Mouse (Mus musculus): ENCODE measurements around the gene Serac1.
"Not testable (repeated sequence)": the region's sequence is repeated elsewhere in the genome, so short reads cannot be mapped to it uniquely, and the experiment has no call there.

Gene Serac1

DNA sequence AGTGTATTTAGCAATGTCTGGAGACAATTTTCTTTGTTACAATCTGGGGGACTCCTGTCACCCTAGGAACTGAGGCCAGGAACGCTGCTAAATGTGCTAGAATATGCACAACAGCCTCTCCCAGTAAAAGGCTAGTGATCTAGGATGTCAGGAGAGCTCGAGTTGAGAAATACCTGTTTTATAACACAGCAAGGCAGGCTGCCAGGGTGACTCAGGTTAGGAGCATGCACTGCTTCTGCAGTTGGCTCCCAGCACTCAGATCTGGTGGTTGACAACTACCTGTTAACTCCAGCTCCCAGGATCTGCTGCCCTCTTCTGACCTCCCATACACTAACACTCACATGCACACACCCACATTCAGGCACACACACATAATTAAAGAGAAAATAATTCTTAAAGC, 13.5 kb downstream of the Serac1 start:
- no peak for DNase-seq (ENCODE audit: low spot score in 2 of 2)

DNA sequence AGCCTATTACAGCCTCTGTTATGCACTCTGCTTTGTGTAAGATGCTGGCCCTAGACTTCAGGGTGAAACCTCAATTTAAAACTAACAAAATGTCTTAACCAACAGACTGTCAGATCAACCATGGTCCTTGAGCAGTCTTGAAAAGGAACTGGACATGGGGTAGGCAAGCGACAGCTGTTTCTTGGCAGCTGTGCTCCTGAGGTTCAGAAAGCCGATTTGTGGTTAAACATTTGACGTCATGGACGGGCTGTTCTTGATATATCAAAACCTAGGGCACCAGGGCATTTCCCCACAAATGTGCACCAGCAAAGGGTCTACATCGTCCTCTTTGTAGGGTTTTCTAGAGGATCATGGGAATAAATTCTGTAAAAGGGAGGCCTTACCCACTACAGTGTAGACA, 16.0 kb downstream of the Serac1 start:
- no peak for DNase-seq (ENCODE audit: low spot score in 2 of 2)

DNA sequence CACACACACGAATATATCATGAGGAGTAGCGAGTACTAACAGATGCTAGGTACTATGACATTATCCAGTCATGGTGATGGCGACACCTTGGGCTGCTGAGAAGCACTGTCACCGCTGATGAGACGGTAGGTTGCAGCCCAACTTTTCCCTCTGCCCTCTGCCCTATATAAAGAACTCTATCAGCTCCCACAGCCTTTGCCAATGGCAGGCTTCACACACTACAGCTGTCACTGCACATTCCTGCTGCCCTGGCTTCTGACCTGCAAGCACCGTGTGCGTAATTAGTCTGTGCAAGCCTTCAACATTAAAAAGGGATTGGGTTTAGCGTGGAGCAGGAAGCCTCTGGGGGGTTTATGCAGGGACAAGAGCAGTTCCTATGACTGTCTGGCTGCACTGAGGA, 16.7 kb downstream of the Serac1 start:
- no peak for DNase-seq (ENCODE audit: low spot score in 2 of 2)

DNA sequence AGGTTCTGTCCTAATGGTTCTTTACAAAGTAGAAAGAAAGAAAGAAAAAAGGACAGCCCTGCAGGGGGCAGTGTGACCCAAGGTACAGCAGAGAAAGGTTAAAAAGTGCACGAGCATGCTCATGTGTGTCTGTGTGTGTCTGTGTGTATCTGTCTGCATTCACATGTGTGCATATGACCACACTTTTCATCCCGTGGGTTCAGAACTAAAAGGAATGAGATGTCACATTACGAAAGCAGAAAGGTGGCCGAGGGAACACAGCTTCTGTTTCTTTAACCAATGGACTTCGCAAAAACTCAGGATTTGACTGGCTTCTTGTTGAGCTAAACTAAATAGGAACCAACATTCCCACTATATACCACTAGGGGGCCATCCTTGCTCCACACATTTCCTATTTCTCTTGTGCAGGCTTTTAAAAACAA, 24.6 kb downstream of the Serac1 start:
- DNase-seq (ENCODE audit: low spot score in 2 of 2), result no peak

DNA sequence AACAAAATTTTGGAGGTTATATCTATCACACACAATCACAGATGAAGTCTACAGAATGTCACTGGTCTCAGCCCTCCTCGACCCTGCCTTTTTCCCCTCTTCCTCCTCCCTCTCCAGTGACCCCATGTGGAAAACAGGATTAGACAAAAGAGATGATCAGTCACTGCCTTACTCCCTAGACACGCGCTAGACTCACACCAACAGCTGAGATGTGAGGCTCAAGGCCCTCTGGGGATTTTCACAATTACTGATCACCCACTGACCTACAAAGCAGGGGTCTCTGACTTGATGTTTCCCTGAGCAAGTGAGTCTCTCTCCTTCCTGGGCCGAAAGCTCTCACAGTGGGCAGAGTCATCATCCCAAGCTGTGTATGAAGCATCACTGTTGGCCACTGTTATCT, 26.7 kb downstream of the Serac1 start:
- DNase-seq (ENCODE audit: low spot score in 2 of 2), result no peak

DNA sequence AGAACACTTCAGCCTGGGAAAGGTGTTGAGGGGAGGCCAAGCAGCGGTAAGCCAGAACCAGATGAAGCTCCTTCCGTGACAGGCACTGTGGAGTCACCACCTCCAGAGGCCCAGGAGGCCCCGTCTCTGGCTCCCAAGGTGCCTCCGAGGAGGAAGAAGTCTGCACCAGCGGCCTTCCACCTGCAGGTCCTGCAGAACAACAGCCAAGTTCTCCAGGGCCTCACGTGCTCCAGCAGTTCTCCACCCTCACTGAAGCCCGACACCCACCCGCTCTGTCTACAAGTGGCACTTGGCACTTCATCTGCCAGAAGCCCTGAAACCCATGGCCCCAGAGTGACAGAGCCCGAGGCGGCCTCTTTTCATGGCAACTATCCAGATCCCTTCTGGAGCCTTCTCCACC, 42.0 kb downstream of the Serac1 start:
- DNase-seq (ENCODE audit: low spot score in 2 of 2), result no peak

DNA sequence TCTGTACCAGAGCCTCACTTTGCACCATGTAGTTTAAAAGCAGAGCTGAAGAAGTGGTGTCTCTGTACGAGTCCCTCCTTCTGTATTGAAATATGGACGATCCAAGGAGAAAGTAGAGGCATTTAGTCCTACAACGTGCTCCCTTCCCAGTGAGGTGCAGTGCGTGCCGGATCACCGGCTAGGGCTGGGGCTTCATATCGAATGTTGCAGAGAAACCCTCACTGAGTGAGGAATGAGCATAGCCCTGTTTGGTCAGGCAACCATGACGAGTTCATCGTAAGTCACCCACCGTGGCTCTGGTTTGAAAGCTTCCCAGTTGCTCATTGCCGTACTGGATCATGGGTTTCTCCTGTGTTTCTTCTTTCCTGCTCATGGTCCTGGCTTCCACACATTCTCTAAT, 42.7 kb downstream of the Serac1 start:
- no peak for DNase-seq (ENCODE audit: low spot score in 2 of 2)

DNA sequence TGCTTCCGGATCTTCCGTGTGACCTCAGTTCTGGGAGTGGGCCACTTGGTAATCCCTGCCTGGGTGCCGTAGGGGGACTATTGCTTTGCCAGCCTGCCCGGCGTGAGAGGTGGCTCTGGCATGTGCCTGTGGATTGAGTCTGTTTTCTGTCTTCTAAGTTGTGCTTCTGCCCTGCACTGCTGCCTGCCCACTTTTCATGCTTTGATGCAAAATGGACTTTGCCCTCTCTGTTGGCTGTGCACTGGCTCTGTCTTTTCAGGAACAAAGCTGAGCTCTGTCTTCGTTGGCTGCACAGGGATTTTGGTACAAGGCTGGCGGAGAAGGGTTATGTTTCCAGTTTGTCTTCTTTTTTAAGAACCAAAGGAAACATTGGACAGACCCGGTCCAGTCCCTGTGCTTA, 43.1 kb downstream of the Serac1 start:
- DNase-seq (ENCODE audit: low spot score in 2 of 2), result no peak

DNA sequence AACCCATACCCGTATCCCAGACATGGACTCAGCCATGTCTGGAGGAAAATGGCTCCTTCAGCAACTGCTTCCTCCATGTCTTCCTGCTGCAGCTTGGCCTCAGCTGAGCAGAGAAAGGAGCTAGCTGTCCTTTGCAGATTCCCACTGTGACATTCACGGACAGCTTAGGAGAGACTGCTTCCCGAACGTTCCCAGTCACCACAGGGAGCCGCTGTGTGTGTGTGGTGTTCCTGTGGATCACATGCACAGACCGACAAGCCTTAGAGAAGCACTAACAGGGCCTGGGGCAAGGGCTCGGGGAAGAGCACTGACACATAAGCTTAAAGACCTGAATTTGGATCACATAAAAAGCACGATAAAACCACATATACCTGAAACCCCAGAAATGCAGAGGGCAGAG, 43.9 kb downstream of the Serac1 start:
- no peak for DNase-seq (ENCODE audit: low spot score in 2 of 2)

DNA sequence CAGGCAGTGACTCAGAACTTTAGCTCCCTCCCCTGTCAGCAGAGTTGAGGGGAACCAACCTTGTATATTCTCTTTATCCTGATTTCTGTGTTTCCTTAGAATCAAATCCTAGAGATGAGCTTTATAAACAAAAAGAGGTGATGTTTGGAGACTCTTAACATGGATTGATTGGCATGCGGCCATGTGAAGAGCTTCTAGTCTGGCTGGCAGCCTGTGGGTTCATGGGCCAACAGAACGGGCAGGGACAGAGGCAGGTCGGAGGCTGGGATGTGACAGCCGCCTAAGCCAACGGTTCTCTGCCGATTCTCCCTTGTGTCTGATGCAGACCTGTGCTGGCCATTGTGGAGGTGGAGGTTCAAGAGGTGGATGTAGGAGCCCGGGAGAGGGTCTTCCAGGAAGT, 53.7 kb downstream of the Serac1 start:
- DNase-seq (ENCODE audit: low spot score in 2 of 2), result no peak

DNA sequence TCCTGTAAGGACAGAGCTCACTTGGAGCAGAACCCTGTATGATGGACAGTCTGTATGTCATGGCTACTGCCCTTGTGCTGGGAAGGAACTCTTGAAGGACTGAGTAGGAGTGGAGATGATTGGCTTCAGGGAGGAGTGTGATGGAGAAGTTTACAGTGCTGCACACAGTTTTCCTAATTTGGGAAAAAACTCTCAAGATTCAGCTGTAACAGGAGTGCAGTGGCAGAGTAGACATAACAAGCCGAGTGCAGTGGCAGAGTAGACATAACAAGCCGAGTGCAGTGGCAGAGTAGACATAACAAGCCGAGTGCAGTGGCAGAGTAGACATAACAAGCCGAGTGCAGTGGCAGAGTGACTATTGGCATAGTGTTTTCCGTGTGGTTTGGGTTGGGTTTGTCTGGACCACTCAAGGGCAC, 58.2 kb downstream of the Serac1 start:
- not testable (repeated sequence) for DNase-seq (ENCODE audit: low spot score in 2 of 2)

DNA sequence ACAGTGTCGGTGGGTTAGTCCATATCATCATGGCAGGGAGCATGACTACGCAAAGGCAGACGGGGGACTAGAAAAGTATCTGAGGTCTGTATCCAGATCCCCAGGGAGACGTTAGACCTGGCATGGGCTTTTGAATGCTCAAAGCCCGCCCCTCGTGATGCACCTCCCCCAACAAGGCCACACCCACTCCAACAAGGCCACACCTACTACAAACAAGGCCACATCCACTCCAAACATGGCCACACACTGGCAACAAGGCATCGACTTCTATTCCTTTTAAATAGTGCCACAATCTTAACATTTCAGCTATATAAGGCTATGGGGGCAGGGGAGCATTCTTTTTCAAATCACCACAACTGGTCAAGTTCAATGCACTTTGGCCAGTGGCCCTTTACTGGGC, 58.9 kb downstream of the Serac1 start:
- DNase-seq (ENCODE audit: low spot score in 2 of 2), result no peak

DNA sequence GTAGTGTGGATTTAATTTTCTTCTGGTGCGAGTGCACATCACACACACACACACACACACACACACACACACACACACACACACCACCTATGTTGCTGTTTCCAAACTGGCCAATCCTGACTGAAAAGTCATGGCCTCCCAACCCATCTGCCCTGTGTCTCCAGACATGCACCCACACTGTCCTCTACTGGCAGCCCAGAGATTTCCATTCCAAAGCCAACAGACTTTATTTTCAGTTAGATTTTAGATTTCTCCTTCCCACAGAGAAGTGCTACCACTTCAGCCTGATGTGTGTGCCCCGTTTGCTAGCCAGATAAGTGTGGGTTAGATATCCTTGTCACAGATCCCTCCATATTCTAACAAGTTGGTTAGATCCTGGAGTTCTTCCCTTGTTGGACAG, 59.8 kb downstream of the Serac1 start:
- DNase-seq (ENCODE audit: low spot score in 2 of 2), result no peak

DNA sequence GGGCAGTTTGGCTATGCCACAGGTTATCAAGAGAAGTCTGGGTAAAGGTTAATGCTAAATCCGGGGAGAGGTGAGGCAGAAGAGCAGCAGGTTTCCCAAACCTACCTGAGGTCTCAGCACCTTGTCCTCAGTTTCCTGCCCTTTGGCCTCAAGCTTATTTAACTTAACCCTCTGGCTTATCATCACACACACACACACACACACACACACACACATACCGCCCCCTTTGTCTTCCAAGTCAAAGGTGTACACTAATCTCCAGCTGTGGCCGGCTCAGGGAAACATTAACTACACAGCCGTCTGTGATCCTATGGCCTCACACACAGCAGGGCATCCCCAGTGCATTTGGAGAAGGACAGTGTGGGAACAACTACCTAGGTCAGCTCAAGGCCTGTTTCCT, 61.2 kb downstream of the Serac1 start:
- DNase-seq (ENCODE audit: low spot score in 2 of 2), result no peak

DNA sequence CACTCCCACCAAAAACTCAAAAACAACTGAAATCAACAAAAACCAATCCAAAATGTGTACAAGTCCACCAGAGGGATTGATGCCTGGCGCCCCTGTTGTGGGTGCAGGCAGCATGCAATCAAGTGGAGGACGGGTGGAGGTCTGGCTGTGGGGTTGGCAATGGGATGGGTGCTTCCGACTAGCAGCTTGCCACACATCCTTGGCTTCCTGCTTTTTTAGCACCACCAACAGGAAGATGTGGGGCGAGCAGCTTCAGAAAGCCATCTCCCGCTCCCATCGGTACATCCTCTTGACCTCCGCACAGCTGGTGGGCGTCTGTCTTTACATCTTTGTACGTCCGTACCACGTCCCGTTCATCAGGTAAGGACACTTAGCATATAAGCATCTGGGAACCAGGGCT, 62.3 kb downstream of the Serac1 start:
- no peak for DNase-seq (ENCODE audit: low spot score in 2 of 2)

DNA sequence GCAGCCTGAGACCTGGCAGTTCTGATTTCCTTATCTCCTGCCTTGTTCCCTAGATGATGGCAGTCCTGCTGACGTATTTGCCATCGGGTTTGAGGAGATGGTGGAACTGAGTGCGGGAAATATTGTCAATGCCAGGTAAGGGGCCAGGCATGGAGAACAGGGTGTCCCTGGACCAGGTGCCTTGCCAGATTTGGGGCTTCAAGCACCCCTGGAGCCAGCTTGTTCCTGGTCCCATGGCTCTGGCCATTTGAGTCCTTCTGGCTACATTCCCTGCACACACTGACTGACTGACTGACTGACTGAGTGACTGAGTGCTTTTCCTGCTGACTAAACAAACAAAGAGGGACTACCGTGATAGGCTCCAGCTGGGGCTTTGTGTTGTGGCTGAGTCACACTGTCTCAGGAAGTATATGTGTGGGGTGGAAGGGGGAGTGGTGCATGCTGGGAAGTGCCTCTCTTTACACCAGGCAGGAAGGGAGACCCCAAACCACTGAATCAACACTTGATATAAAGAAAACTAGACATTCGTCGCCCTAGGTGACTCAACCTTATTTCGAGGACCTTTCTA, 63.2 kb downstream of the Serac1 start:
- DNase-seq (ENCODE audit: low spot score in 2 of 2), result no peak

DNA sequence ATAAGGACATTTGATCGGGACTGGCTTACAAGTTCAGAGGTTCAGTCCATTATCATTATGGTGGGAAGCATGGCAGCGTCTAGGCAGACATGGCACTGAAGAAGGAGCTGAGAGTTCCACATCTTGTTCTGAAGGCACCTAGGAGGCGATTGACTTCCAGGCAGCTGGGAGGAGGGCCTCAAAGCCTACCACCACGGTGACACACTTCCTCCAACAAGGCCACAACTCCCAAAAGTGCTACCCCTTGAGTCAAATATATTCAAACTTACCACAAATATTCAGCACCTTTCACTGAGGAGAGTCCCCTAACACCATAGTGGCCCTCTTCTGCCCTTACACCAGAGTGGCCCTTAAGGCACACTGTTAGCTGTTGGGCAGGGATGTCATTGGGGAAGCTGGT, 64.6 kb downstream of the Serac1 start:
- DNase-seq (ENCODE audit: low spot score in 2 of 2), result no peak

DNA sequence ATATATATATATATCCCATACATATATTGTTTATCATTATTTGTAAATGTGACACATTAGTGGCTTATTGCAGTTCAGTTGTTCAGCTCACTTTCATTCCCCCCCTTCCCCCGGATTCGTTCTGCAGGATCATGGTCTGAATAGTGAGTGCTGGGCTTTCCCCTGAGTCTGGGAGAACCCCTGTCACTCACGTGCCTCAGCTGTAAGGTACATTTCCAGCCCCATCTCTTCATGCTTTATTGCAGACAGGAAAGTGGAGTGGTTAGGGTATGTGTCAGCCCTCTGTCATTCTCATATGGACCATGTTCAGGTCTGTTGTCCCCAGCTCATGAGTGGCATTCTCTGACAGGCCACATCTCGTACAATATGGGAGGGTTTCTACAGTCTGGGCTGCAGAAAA, 66.5 kb downstream of the Serac1 start:
- DNase-seq (ENCODE audit: low spot score in 2 of 2), result no peak

DNA sequence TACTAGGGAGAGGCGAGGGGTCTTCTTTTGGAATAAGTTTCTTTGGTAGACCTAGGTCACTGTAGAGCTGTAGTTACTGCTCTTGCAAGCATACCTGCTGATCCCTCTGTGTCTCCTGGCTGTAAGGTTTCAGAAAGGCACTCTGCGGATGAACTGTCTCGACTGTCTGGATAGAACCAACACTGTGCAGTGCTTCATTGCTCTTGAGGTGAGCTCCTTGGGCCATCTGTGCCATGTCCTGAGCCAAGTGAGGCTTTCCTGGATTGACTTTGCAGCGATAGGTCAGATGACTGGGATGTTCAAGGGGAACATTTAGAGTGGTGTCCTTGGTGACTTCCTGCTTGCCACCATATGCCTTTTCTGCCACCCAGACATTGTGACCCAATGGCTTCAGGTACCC, 69.9 kb downstream of the Serac1 start:
- no peak for DNase-seq (ENCODE audit: low spot score in 2 of 2)

DNA sequence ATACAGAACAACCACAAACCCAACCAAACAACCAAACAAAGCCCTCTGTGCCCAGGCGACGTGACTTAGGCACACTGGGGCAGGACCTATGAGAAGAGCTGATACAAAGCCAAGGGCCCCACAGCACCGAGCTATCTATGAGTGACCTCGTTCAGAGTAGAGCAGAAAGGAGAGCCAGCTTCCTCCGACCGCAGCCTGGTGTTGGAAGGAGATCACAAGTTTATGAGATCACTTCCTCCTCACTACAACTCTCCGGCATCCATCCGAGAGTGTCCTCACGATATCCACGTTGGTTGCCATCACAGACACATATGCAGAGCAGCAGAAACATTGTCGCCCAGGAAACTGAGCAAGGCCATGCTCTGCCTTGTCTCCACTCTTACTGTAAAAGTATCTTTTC, 71.0 kb downstream of the Serac1 start:
- no peak for DNase-seq (ENCODE audit: low spot score in 2 of 2)

DNA sequence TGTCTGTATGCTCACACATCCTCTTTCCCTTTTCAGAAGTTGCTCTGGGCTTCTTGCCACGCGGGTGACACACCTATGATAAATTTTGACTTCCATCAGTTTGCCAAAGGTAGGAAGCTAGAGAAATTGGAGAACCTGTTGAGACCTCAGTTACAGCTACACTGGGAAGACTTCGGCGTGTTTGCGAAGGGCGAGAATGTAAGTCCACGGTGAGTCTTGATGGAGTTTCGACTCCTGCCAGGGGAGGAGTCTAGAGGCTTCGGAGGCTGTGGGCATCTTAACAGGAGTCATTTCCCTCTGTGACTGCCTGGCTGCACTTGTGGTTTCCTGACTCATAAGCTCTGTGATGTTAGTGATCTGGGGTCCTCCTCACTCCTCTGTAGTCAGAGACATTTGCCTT, 71.6 kb downstream of the Serac1 start:
- DNase-seq (ENCODE audit: low spot score in 2 of 2), result no peak

DNA sequence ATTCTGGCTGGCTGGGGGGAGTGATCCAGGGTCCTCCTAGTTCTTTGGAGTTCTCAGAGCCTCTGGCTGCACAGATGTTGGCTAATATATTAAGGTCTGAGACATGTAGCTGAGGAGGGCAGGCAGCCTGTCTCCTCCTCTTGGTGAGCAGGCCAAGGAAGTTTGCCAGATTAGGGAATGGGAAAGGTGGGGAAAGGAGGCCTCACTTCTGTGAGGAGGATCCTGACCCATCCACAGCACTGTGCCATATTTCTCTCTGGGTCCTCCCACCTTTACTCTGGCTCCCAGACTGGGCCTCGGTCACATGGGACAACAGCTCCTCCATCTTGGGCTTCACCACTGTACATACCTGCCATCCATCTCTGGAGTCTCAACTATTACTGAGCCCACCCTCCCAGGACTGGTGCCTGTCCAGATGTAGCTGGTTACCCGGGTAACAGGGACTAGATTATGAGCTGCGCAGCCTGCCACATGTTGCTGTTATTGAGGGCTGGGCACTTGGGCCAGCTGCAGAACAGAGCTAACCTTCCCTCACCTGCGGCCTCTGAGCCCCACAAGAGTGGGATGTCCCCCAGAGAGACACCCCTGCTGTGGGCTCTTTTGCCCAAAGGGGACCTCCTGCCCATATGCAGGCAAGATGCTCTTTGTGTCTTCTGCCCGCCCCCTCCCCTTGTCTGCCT, 72.3 kb downstream of the Serac1 start:
- no peak for DNase-seq (ENCODE audit: low spot score in 2 of 2)

DNA sequence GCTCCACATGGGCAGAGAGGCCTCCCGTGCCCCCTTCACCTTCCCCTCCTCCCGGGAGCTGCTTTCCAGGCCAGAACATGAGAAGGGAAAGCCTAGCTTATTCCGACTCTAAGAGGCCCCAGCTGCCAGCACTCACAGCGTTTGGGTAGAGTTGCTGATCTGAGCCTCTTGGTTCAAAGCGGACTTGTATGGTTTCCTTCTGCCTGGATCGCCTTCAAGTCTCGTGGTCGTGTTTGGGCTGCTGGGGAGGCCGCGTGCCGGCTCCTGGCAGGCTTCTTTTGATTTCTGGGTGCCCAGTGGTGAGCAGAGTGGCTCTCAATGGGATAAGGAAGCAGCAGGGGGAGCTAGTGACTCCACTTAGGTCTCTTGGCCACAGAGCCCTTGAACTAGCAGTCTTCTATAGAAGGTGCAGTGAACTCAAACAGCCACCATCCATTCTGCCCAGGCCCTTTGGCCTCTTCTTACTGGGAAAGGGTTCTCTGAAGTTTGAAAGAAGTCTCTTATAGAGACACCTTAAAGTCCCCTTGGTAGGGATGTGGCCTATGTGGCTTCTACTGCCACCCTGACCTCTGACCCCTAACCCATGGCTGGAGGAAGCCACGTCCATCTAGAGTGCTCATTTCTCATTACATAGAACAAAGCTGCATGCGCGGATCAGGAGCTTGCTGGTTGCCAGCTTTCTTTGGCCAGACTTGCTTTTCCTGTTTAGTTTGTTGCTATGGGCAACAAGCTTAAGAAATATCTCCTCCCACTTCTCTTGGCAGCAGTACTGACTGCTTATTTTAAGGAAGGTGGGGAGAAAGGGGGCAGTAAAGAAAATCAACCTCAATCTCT, 73.7 kb downstream of the Serac1 start:
- peak; percentile 61 to 62 for DNase-seq (ENCODE audit: low spot score in 2 of 2)

Measured in frontal cortex, postnatal 10 days (tissue).